Mouse (Mus musculus) heart, embryonic 13.5 days (tissue): ENCODE data around the gene Vwce. TPM values are rescaled to one million over a fixed set of nuclear protein-coding genes. Genes with fewer than 3 reads are reported as not detected.

ENCODE experiments used
- ATAC-seq: fragments of 200-750 bp; cut with Nextera tagmentation; 2 replicates; pipeline ENCODE4 v1.8.0; 2017; ENCODE audit warnings: moderate TSS enrichment; ENCODE audit not compliant: insufficient number of reproducible peaks, low FRiP score, low TSS enrichment; ENCODE audit errors: extremely low read depth
- H3K27ac ChIP-seq: fragments of 300-500 bp; sonication (generic); replicated peaks from 2 replicates; pipeline ENCODE4 v1.5.1; 2015; ENCODE audit warnings: moderate library complexity, mild to moderate bottlenecking, inconsistent platforms
- H3K27me3 ChIP-seq: fragments of 300-500 bp; sonication (generic); replicated peaks from 2 replicates; pipeline ENCODE4 v1.6.1; 2015; ENCODE audit warnings: mild to moderate bottlenecking, inconsistent platforms
- H3K36me3 ChIP-seq: fragments of 300-500 bp; sonication (generic); 2 replicates; pipeline ENCODE4 v1.6.1; 2015; ENCODE audit warnings: mild to moderate bottlenecking, inconsistent platforms
- H3K4me1 ChIP-seq: fragments of 300-500 bp; sonication (generic); 2 replicates; pipeline ENCODE4 v1.6.1; 2015; ENCODE audit warnings: inconsistent platforms
- H3K4me2 ChIP-seq: fragments of 300-500 bp; sonication (generic); 2 replicates; pipeline ENCODE4 v1.6.1; 2015; ENCODE audit warnings: inconsistent platforms, mild to moderate bottlenecking, moderate library complexity
- H3K4me3 ChIP-seq: fragments of 300-500 bp; sonication (generic); 2 replicates; pipeline ENCODE4 v1.5.1; 2015; ENCODE audit warnings: moderate library complexity, mild to moderate bottlenecking, inconsistent platforms
- H3K9ac ChIP-seq: fragments of 300-500 bp; sonication (generic); 2 replicates; pipeline ENCODE4 v1.6.1; 2015; ENCODE audit warnings: inconsistent platforms, mild to moderate bottlenecking, moderate library complexity
- H3K9me3 ChIP-seq: fragments of 300-500 bp; sonication (generic); 2 replicates; pipeline ENCODE4 v1.6.1; 2016; ENCODE audit warnings: inconsistent platforms
- WGBS: fragments of 180-500 bp; shearing (Covaris S2); methylation state at CpG from one replicate; pipeline ENCODE4 v1.1.7; 2015; ENCODE audit warnings: mixed read lengths; 5-methylcytosine and 5-hydroxymethylcytosine counted together
- polyA plus RNA-seq: library from polyadenylated mRNA; unstranded; fragments of >200 nt; fragmentation: Nextera tagmentation; extraction: Ambion mirVana; gene quantifications from 2 replicates; pipeline ENCODE4 v1.2.1, GENCODE M21; 2015

Gene Vwce
- polyA plus RNA-seq, 1 experiment from 2014 or later, result 0.59 TPM

- Histone ChIP-seq H3K27ac (peak overlapping the region; percentile 88; the same call in 1 of the 2 replicates), H3K36me3 (peaks cover 36% of the 10 kb centered on the region), H3K4me3 (no peak overlapping the region), H3K27me3 (no peaks in the 10 kb centered on the region), H3K9ac (peak overlapping the region; percentile 89), H3K4me2 (peak overlapping the region; percentile 91), H3K4me1 (peaks cover 55% of the 10 kb centered on the region), H3K9me3 (no peaks in the 10 kb centered on the region)
- 82% methylated on average over 18 of the region's 18 CpGs for whole genome bisulfite sequencing
- no peak for ATAC-seq
Observed at GRCm38 (mm10) chr19:10603660-10604523, 30.1 kb upstream of the Vwce start.

GRCm38 (mm10) chr19:10604534-10604933, 29.5 kb upstream of the Vwce start:
- peak overlapping the region; percentile 91 for H3K4me2 ChIP-seq
- peak overlapping the region; percentile 86 for H3K4me3 ChIP-seq
- no peak for ATAC-seq
- H3K27ac ChIP-seq, result peak overlapping the region; percentile 88
- 44% methylated on average over 3 of the region's 3 CpGs for WGBS
- peaks cover 56% of the 10 kb centered on the region for H3K4me1 ChIP-seq
- H3K36me3 ChIP-seq, result peaks cover 36% of the 10 kb centered on the region
- H3K27me3 ChIP-seq, result no peaks in the 10 kb centered on the region
- H3K9ac ChIP-seq, result peak overlapping the region; percentile 89
- H3K9me3 ChIP-seq, result no peaks in the 10 kb centered on the region

GRCm38 (mm10) chr19:10605293-10605900, 28.6 kb upstream of the Vwce start, which contains the start of the genes Ddb1 and Tkfc:
TSS of gene Ddb1 (plus strand) at chr19:10605327.
TSS of gene Tkfc (minus strand) at chr19:10605654.
- peaks cover 56% of the 10 kb centered on the region for H3K4me1 ChIP-seq
- H3K4me2 ChIP-seq, result peak within 1 kb of the TSS; percentile 91
- H3K9me3 ChIP-seq, result no peaks in the 10 kb centered on the region
- H3K4me3 ChIP-seq, result peak within 1 kb of the TSS; percentile 86
- H3K27me3 ChIP-seq, result no peaks in the 10 kb centered on the region
- WGBS, result 0% methylated on average over 49 of the region's 49 CpGs
- peak; percentile 92 for ATAC-seq
- H3K9ac ChIP-seq, result peak within 1 kb of the TSS; percentile 98
- peaks cover 36% of the 10 kb centered on the region for H3K36me3 ChIP-seq
- H3K27ac ChIP-seq, result peak within 1 kb of the TSS; percentile 88

- Histone ChIP-seq H3K4me3 (peak overlapping the region; percentile 86), H3K4me1 (peaks cover 56% of the 10 kb centered on the region), H3K27ac (peak overlapping the region; percentile 88), H3K27me3 (no peaks in the 10 kb centered on the region), H3K9me3 (no peaks in the 10 kb centered on the region), H3K36me3 (peaks cover 41% of the 10 kb centered on the region), H3K4me2 (peak overlapping the region; percentile 91), H3K9ac (peak overlapping the region; percentile 98)
- 4% methylated on average over 20 of the region's 20 CpGs for WGBS
- no peak for ATAC-seq
Observed at GRCm38 (mm10) chr19:10605901-10606622, 28.0 kb upstream of the Vwce start.

GRCm38 (mm10) chr19:10608573-10609240, 25.3 kb upstream of the Vwce start:
- ATAC-seq, result no peak
- Histone ChIP-seq H3K9ac (peak overlapping the region; percentile 50; the same call in 1 of the 2 replicates), H3K27ac (0 out of 2 replicates have a peak overlapping the region, but pooled peaks have one; percentile 3), H3K4me3 (no peak overlapping the region), H3K4me1 (peaks cover 40% of the 10 kb centered on the region), H3K36me3 (peaks cover 67% of the 10 kb centered on the region), H3K27me3 (no peaks in the 10 kb centered on the region), H3K4me2 (no peak overlapping the region), H3K9me3 (no peaks in the 10 kb centered on the region)
- 80% methylated on average over 5 of the region's 5 CpGs for WGBS

GRCm38 (mm10) chr19:10634872-10635318, 882 bp downstream of the Vwce start:
- H3K4me3 ChIP-seq, result peak overlapping the region; percentile 58
- peaks cover 23% of the 10 kb centered on the region; the same call in 1 of the 2 replicates for H3K27me3 ChIP-seq
- peaks cover 24% of the 10 kb centered on the region for H3K4me1 ChIP-seq
- H3K9me3 ChIP-seq, result no peaks in the 10 kb centered on the region
- ATAC-seq, result peak; percentile 59; the same call in 1 of the 2 replicates
- H3K9ac ChIP-seq, result peak overlapping the region; percentile 82
- no peak overlapping the region for H3K27ac ChIP-seq
- H3K36me3 ChIP-seq, result peaks cover 25% of the 10 kb centered on the region
- WGBS, result 4% methylated on average over 21 of the region's 21 CpGs
- H3K4me2 ChIP-seq, result peak overlapping the region; percentile 92

GRCm38 (mm10) chr19:10637840-10638239, 3.8 kb downstream of the Vwce start:
- no peaks in the 10 kb centered on the region for H3K9me3 ChIP-seq
- no peak overlapping the region for H3K27ac ChIP-seq
- peaks cover 31% of the 10 kb centered on the region for H3K4me1 ChIP-seq
- no peaks in the 10 kb centered on the region for H3K36me3 ChIP-seq
- no peak for ATAC-seq
- WGBS, result 47% methylated on average over 7 of the region's 7 CpGs
- H3K9ac ChIP-seq, result no peak overlapping the region
- H3K4me2 ChIP-seq, result no peak overlapping the region
- H3K27me3 ChIP-seq, result peaks cover 31% of the 10 kb centered on the region; the same call in 1 of the 2 replicates
- H3K4me3 ChIP-seq, result no peak overlapping the region

- Histone ChIP-seq H3K36me3 (no peaks in the 10 kb centered on the region), H3K9ac (peak overlapping the region; percentile 44; the same call in 1 of the 2 replicates), H3K27me3 (peaks cover 32% of the 10 kb centered on the region; the same call in 1 of the 2 replicates), H3K4me3 (no peak overlapping the region), H3K9me3 (no peaks in the 10 kb centered on the region), H3K4me2 (peak overlapping the region; percentile 41), H3K4me1 (peaks cover 18% of the 10 kb centered on the region), H3K27ac (no peak overlapping the region)
- no peak for ATAC-seq
- WGBS, result 3% methylated on average over 5 of the region's 5 CpGs
Observed at GRCm38 (mm10) chr19:10640080-10640479, 6.1 kb downstream of the Vwce start.

GRCm38 (mm10) chr19:10640589-10641378, 6.8 kb downstream of the Vwce start:
- Histone ChIP-seq H3K27me3 (peaks cover 25% of the 10 kb centered on the region; the same call in 1 of the 2 replicates), H3K9me3 (no peaks in the 10 kb centered on the region), H3K4me3 (no peak overlapping the region), H3K4me2 (peak overlapping the region; percentile 41), H3K27ac (no peak overlapping the region), H3K9ac (no peak overlapping the region), H3K36me3 (no peaks in the 10 kb centered on the region), H3K4me1 (peaks cover 11% of the 10 kb centered on the region; the same call in 1 of the 2 replicates)
- 46% methylated on average over 13 of the region's 13 CpGs for WGBS
- ATAC-seq, result no peak

- Histone ChIP-seq H3K27ac (no peak overlapping the region), H3K4me3 (no peak overlapping the region), H3K4me2 (no peak overlapping the region), H3K9me3 (no peaks in the 10 kb centered on the region), H3K36me3 (no peaks in the 10 kb centered on the region), H3K4me1 (0 out of 2 replicates have a peak, but pooled peaks cover under 1% of the 10 kb centered on the region), H3K27me3 (peaks cover 29% of the 10 kb centered on the region; the same call in 1 of the 2 replicates), H3K9ac (no peak overlapping the region)
- no peak for ATAC-seq
- WGBS, result 87% methylated on average over 2 of the region's 2 CpGs
Observed at GRCm38 (mm10) chr19:10645616-10646015, 11.6 kb downstream of the Vwce start.
